Mouse (Mus musculus) right cerebral cortex, adult 2 months (tissue): Measurements from ENCODE around the gene Lix1.
A peak's percentile ranks its signal among the peaks of the same experiment; 100 is the strongest.

Experiments
- DNase-seq, 2 experiments: peaks; one replicate each; pipeline ENCODE4 v3.0.0; 2021 to 2022; ENCODE audit warnings: low spot score in 2 of 2

The Lix1 gene

GRCm38 (mm10) chr17:17412176-17412575 is 9.7 kb downstream of the Lix1 start:
- DNase-seq, result no peak

GRCm38 (mm10) chr17:17414206-17414605 is 11.7 kb downstream of the Lix1 start:
- no peak for DNase-seq

- DNase-seq, result no peak
These were observed 22.3 kb downstream of the Lix1 start for GRCm38 (mm10) chr17:17424609-17425307.

- no peak for DNase-seq
These were observed 22.9 kb downstream of the Lix1 start for GRCm38 (mm10) chr17:17425308-17425813.

- DNase-seq, result no peak
These were observed 23.4 kb downstream of the Lix1 start for GRCm38 (mm10) chr17:17425906-17426305.

GRCm38 (mm10) chr17:17428888-17429287 is 26.4 kb downstream of the Lix1 start:
- DNase-seq, result no peak

- DNase-seq, result no peak
These were observed 31.2 kb downstream of the Lix1 start for GRCm38 (mm10) chr17:17433679-17434078.

- no peak for DNase-seq
These were observed 36.2 kb downstream of the Lix1 start for GRCm38 (mm10) chr17:17438576-17439191.

GRCm38 (mm10) chr17:17441876-17442498 is 39.5 kb downstream of the Lix1 start:
- DNase-seq, result no peak

GRCm38 (mm10) chr17:17444297-17444886 is 41.9 kb downstream of the Lix1 start:
- DNase-seq, result no peak

- no peak for DNase-seq
These were observed 44.2 kb downstream of the Lix1 start for GRCm38 (mm10) chr17:17446683-17447082.

GRCm38 (mm10) chr17:17447821-17448220 is 45.3 kb downstream of the Lix1 start:
- DNase-seq, result no peak

- DNase-seq, result peak; percentile 6 to 35
These were observed 46.4 kb downstream of the Lix1 start for GRCm38 (mm10) chr17:17448737-17449440.

GRCm38 (mm10) chr17:17449441-17449770 is 46.9 kb downstream of the Lix1 start:
- DNase-seq, result peak; percentile 4 to 8

GRCm38 (mm10) chr17:17451102-17451501 is 48.6 kb downstream of the Lix1 start:
- no peak for DNase-seq

GRCm38 (mm10) chr17:17452617-17453016 is 50.1 kb downstream of the Lix1 start:
- no peak for DNase-seq

GRCm38 (mm10) chr17:17454573-17454972 is 52.1 kb downstream of the Lix1 start:
- DNase-seq, result no peak

GRCm38 (mm10) chr17:17485789-17486188 is 83.3 kb downstream of the Lix1 start:
- no peak for DNase-seq

GRCm38 (mm10) chr17:17490820-17491621 is 88.5 kb downstream of the Lix1 start:
- DNase-seq, result no peak

- no peak for DNase-seq
These were observed 89.1 kb downstream of the Lix1 start for GRCm38 (mm10) chr17:17491622-17492001.

- no peak for DNase-seq
These were observed 89.6 kb downstream of the Lix1 start for GRCm38 (mm10) chr17:17492116-17492515.
